Mouse (Mus musculus): ENCODE measurements at regions not wholly inside any gene's neighbourhood (a gene's known extent, or its start where the extent isn't known, plus 50 kb on each side); places are given as distances from the start of the nearest gene placed in this dataset.

GRCm38 (mm10) chr9:34239531-34239930, 246.2 kb upstream of the Kirrel3 start:
- 90% methylated on average over 2 of the region's 2 CpGs for WGBS
- Histone ChIP-seq H3K9ac (ENCODE audit: low read depth, low read length) (no peak overlapping the region), H3K9me3 (ENCODE audit: control insufficient read depth) (no peaks in the 10 kb centered on the region), H3K4me1 (replicated peaks; ENCODE audit: control insufficient read depth, insufficient read depth, low read length) (no peaks in the 10 kb centered on the region), H3K36me3 (ENCODE audit: control insufficient read depth, insufficient read depth) (no peaks in the 10 kb centered on the region), H3K4me3 (ENCODE audit: low read depth, low read length) (no peak overlapping the region), H3K27ac (ENCODE audit: low read depth, low read length) (no peak overlapping the region), H3K27me3 (replicated peaks; ENCODE audit: control insufficient read depth, insufficient read depth, low read length) (no peaks in the 10 kb centered on the region), H3K4me2 (replicated peaks; ENCODE audit: low read depth) (no peak overlapping the region)
- no peak for ATAC-seq
- no peak for TF ChIP-seq CTCF (IDR thresholded peaks at IDR 0.05; ENCODE audit: low read depth)

DNA sequence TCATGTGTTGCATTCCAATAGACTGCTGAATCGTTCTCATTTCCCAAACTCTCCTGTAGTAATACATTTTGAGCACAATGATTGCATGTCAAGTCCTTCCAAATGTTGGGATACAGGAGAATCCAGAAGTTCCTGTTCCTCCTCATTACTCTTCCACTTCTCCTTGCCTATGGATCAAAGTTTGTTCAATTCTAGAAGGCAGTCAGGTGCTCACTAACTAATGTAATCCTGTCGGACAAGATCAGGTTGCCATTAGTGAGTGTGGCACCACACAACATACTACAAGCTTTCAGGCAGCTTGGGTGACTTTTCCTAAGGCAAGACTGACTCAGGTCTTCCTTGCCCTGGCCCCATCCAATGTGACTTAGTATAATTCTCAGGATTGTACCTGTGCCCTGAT, 242.0 kb upstream of the Kirrel3 start:
- no peak for ATAC-seq
- Histone ChIP-seq H3K36me3 (ENCODE audit: control insufficient read depth, insufficient read depth) (no peaks in the 10 kb centered on the region), H3K4me3 (ENCODE audit: low read depth, low read length) (no peak overlapping the region), H3K27ac (ENCODE audit: low read depth, low read length) (no peak overlapping the region), H3K4me1 (replicated peaks; ENCODE audit: control insufficient read depth, insufficient read depth, low read length) (no peaks in the 10 kb centered on the region), H3K9ac (ENCODE audit: low read depth, low read length) (no peak overlapping the region), H3K27me3 (replicated peaks; ENCODE audit: control insufficient read depth, insufficient read depth, low read length) (no peaks in the 10 kb centered on the region), H3K4me2 (replicated peaks; ENCODE audit: low read depth) (no peak overlapping the region), H3K9me3 (ENCODE audit: control insufficient read depth) (no peaks in the 10 kb centered on the region)
- 79% methylated on average over 2 of the region's 2 CpGs for WGBS
- no peak for TF ChIP-seq CTCF (IDR thresholded peaks at IDR 0.05; ENCODE audit: low read depth)

GRCm38 (mm10) chr9:34244576-34244975, 241.1 kb upstream of the Kirrel3 start:
- 71% methylated on average over 5 of the region's 5 CpGs for WGBS
- no peaks in the 10 kb centered on the region for H3K27me3 ChIP-seq (replicated peaks; ENCODE audit: control insufficient read depth, insufficient read depth, low read length)
- no peak overlapping the region for H3K4me2 ChIP-seq (replicated peaks; ENCODE audit: low read depth)
- no peaks in the 10 kb centered on the region for H3K4me1 ChIP-seq (replicated peaks; ENCODE audit: control insufficient read depth, insufficient read depth, low read length)
- no peak overlapping the region for H3K4me3 ChIP-seq (ENCODE audit: low read depth, low read length)
- no peak for ATAC-seq
- no peak overlapping the region for H3K27ac ChIP-seq (ENCODE audit: low read depth, low read length)
- H3K36me3 ChIP-seq (ENCODE audit: control insufficient read depth, insufficient read depth): no peaks in the 10 kb centered on the region
- TF ChIP-seq CTCF (IDR thresholded peaks at IDR 0.05; ENCODE audit: low read depth): no peak
- no peaks in the 10 kb centered on the region for H3K9me3 ChIP-seq (ENCODE audit: control insufficient read depth)
- H3K9ac ChIP-seq (ENCODE audit: low read depth, low read length): no peak overlapping the region

- Histone ChIP-seq H3K9me3 (ENCODE audit: control insufficient read depth) (no peaks in the 10 kb centered on the region), H3K4me1 (replicated peaks; ENCODE audit: control insufficient read depth, insufficient read depth, low read length) (no peaks in the 10 kb centered on the region), H3K4me2 (replicated peaks; ENCODE audit: low read depth) (no peak overlapping the region), H3K36me3 (ENCODE audit: control insufficient read depth, insufficient read depth) (no peaks in the 10 kb centered on the region), H3K4me3 (ENCODE audit: low read depth, low read length) (no peak overlapping the region), H3K9ac (ENCODE audit: low read depth, low read length) (no peak overlapping the region), H3K27me3 (replicated peaks; ENCODE audit: control insufficient read depth, insufficient read depth, low read length) (no peaks in the 10 kb centered on the region), H3K27ac (ENCODE audit: low read depth, low read length) (no peak overlapping the region)
- 49% methylated on average over 2 of the region's 2 CpGs for WGBS
- ATAC-seq: no peak
- TF ChIP-seq CTCF (IDR thresholded peaks at IDR 0.05; ENCODE audit: low read depth): no peak
These were observed 232.9 kb upstream of the Kirrel3 start for GRCm38 (mm10) chr9:34252796-34253195.

DNA sequence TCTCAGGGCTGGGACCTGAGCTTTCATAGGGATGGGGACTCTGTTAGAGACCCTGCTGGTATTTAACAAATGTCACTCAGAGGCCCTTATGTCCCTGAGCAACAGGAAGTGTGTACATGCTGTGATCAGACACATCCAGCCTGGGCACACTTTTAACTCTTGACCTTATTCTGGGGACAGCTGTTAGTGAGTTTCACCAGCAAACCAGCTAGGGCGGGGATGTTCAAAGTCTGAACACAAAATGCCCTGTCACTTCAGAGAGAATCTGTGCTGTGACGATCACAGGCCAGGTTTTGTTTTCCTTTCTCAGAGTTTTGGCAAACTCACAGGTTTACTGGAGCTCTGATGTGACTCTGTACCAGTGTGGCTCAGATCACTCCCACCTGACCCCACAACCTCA, 227.2 kb upstream of the Kirrel3 start:
- no peaks in the 10 kb centered on the region for H3K36me3 ChIP-seq (ENCODE audit: control insufficient read depth, insufficient read depth)
- H3K9me3 ChIP-seq (ENCODE audit: control insufficient read depth): no peaks in the 10 kb centered on the region
- H3K4me1 ChIP-seq (replicated peaks; ENCODE audit: control insufficient read depth, insufficient read depth, low read length): no peaks in the 10 kb centered on the region
- no peak overlapping the region for H3K27ac ChIP-seq (ENCODE audit: low read depth, low read length)
- TF ChIP-seq CTCF (IDR thresholded peaks at IDR 0.05; ENCODE audit: low read depth): no peak
- WGBS: 44% methylated on average over 2 of the region's 2 CpGs
- no peaks in the 10 kb centered on the region for H3K27me3 ChIP-seq (replicated peaks; ENCODE audit: control insufficient read depth, insufficient read depth, low read length)
- no peak overlapping the region for H3K9ac ChIP-seq (ENCODE audit: low read depth, low read length)
- ATAC-seq: no peak
- H3K4me3 ChIP-seq (ENCODE audit: low read depth, low read length): no peak overlapping the region
- no peak overlapping the region for H3K4me2 ChIP-seq (replicated peaks; ENCODE audit: low read depth)

DNA sequence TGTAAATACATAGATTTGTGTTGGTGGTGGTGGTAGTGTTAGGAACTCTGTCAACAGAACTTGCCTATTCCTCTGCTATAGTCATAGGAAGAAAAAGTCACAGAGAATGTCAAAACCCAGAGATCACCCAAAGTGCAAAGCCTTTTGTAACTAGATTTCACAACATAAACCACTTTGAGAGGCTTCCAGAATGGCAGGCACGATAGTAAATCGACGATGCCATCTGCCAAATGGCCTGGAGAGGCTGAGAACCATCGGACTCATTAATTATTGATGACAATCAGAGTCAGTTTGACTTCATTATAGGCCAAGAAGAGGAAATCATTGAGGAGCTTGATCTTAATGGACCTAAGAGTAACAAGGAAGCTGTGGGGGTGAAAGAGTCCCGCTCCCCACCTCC, 207.6 kb upstream of the Kirrel3 start:
- WGBS: 74% methylated on average over 5 of the region's 5 CpGs
- no peaks in the 10 kb centered on the region for H3K27me3 ChIP-seq (replicated peaks; ENCODE audit: control insufficient read depth, insufficient read depth, low read length)
- no peak overlapping the region for H3K27ac ChIP-seq (ENCODE audit: low read depth, low read length)
- H3K4me1 ChIP-seq (replicated peaks; ENCODE audit: control insufficient read depth, insufficient read depth, low read length): no peaks in the 10 kb centered on the region
- no peak overlapping the region for H3K4me2 ChIP-seq (replicated peaks; ENCODE audit: low read depth)
- no peaks in the 10 kb centered on the region for H3K36me3 ChIP-seq (ENCODE audit: control insufficient read depth, insufficient read depth)
- no peak overlapping the region for H3K4me3 ChIP-seq (ENCODE audit: low read depth, low read length)
- H3K9me3 ChIP-seq (ENCODE audit: control insufficient read depth): no peaks in the 10 kb centered on the region
- H3K9ac ChIP-seq (ENCODE audit: low read depth, low read length): no peak overlapping the region
- no peak for ATAC-seq
- no peak for TF ChIP-seq CTCF (IDR thresholded peaks at IDR 0.05; ENCODE audit: low read depth)

GRCm38 (mm10) chr9:34279386-34279785, 206.3 kb upstream of the Kirrel3 start:
- Histone ChIP-seq H3K9me3 (ENCODE audit: control insufficient read depth) (no peaks in the 10 kb centered on the region), H3K36me3 (ENCODE audit: control insufficient read depth, insufficient read depth) (no peaks in the 10 kb centered on the region), H3K4me3 (ENCODE audit: low read depth, low read length) (no peak overlapping the region), H3K27ac (ENCODE audit: low read depth, low read length) (no peak overlapping the region), H3K4me2 (replicated peaks; ENCODE audit: low read depth) (no peak overlapping the region), H3K9ac (ENCODE audit: low read depth, low read length) (no peak overlapping the region), H3K27me3 (replicated peaks; ENCODE audit: control insufficient read depth, insufficient read depth, low read length) (no peaks in the 10 kb centered on the region), H3K4me1 (replicated peaks; ENCODE audit: control insufficient read depth, insufficient read depth, low read length) (no peaks in the 10 kb centered on the region)
- 89% methylated on average over 2 of the region's 2 CpGs for WGBS
- TF ChIP-seq CTCF (IDR thresholded peaks at IDR 0.05; ENCODE audit: low read depth): no peak
- no peak for ATAC-seq
